Mouse (Mus musculus): ENCODE results near the gene Foxc2. TPM values are rescaled to one million over a fixed set of nuclear protein-coding genes. Genes with fewer than 3 reads are reported as not detected.
A peak's percentile ranks its signal among the peaks of the same experiment; 100 is the strongest.

Gene Foxc2
- polyA plus RNA-seq, 1 experiment from 2014 or later = 0.12 TPM

- 0 out of 2 replicates have a peak, but pooled peaks have one; percentile 2 for ATAC-seq (ENCODE audit: insufficient read depth, low FRiP score)
- Histone ChIP-seq H3K27me3 (ENCODE audit: control insufficient read depth, insufficient read depth, low read length) (peaks cover 32% of the 10 kb centered on the region), H3K9ac (ENCODE audit: low read length) (peak overlapping the region; percentile 50; the same call in 1 of the 2 replicates), H3K4me2 (ENCODE audit: low read depth, low read length) (peak overlapping the region; percentile 41; the same call in 1 of the 2 replicates), H3K4me3 (replicated peaks; ENCODE audit: low read length) (no peak overlapping the region), H3K36me3 (ENCODE audit: control insufficient read depth, insufficient read depth, low read length) (peaks cover 1% of the 10 kb centered on the region; the same call in 1 of the 2 replicates), H3K4me1 (ENCODE audit: control insufficient read depth, insufficient read depth, low read length) (peaks cover 8% of the 10 kb centered on the region; the same call in 1 of the 2 replicates), H3K9me3 (replicated peaks; ENCODE audit: control insufficient read depth, low read length) (no peaks in the 10 kb centered on the region), H3K27ac (ENCODE audit: low read length) (peak overlapping the region; percentile 34; the same call in 1 of the 2 replicates)
- WGBS = 16% methylated on average over 6 of the region's 6 CpGs
These were observed 23.8 kb upstream of the Foxc2 start for GRCm38 (mm10) chr8:121092141-121092540.

- H3K4me2 ChIP-seq (ENCODE audit: low read depth, low read length) = peak overlapping the region; percentile 41; the same call in 1 of the 2 replicates
These were observed 23.3 kb upstream of the Foxc2 start for GRCm38 (mm10) chr8:121092627-121093026.

DNA sequence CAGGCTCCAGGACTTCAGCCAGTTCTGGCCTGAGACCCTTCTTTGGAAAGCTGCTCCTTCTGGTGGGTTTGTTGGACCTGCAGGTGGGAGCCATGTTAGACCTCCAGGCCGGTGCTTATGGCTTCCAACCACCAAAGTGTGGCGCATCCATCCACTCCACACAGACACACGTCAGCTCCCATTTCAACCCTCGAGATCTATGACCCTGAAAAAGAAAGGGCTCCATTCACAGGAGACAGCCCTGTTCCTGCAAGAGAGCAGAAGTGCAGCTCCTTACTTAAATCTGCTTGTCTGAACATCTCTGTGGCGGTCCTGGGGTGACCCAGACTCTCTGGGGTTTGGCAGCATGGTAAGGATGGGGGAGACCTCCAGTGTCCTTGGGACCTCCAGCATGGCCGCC, 22.5 kb upstream of the Foxc2 start:
- H3K36me3 ChIP-seq (ENCODE audit: control insufficient read depth, insufficient read depth, low read length) = peaks cover 10% of the 10 kb centered on the region
- no peak overlapping the region for H3K4me3 ChIP-seq (replicated peaks; ENCODE audit: low read length)
- H3K4me2 ChIP-seq (ENCODE audit: low read depth, low read length) = no peak overlapping the region
- peaks cover 25% of the 10 kb centered on the region for H3K27me3 ChIP-seq (ENCODE audit: control insufficient read depth, insufficient read depth, low read length)
- no peak overlapping the region for H3K27ac ChIP-seq (ENCODE audit: low read length)
- 71% methylated on average over 6 of the region's 6 CpGs for WGBS
- no peaks in the 10 kb centered on the region for H3K9me3 ChIP-seq (replicated peaks; ENCODE audit: control insufficient read depth, low read length)
- no peak for ATAC-seq (ENCODE audit: insufficient read depth, low FRiP score)
- H3K9ac ChIP-seq (ENCODE audit: low read length) = no peak overlapping the region
- H3K4me1 ChIP-seq (ENCODE audit: control insufficient read depth, insufficient read depth, low read length) = peaks cover 8% of the 10 kb centered on the region; the same call in 1 of the 2 replicates

More at GRCm38 (mm10) chr8:121092627-121093026, 23.3 kb upstream of the Foxc2 start:
- peak; percentile 38; the same call in 1 of the 2 replicates for ATAC-seq (ENCODE audit: insufficient read depth, low FRiP score)
- peak overlapping the region; percentile 50; the same call in 1 of the 2 replicates for H3K9ac ChIP-seq (ENCODE audit: low read length)
- H3K27ac ChIP-seq (ENCODE audit: low read length) = no peak overlapping the region
- no peak overlapping the region for H3K4me3 ChIP-seq (replicated peaks; ENCODE audit: low read length)
- peaks cover 28% of the 10 kb centered on the region for H3K27me3 ChIP-seq (ENCODE audit: control insufficient read depth, insufficient read depth, low read length)
- H3K9me3 ChIP-seq (replicated peaks; ENCODE audit: control insufficient read depth, low read length) = no peaks in the 10 kb centered on the region
- WGBS = 2% methylated on average over 16 of the region's 16 CpGs
- H3K4me1 ChIP-seq (ENCODE audit: control insufficient read depth, insufficient read depth, low read length) = peaks cover 8% of the 10 kb centered on the region; the same call in 1 of the 2 replicates
- H3K36me3 ChIP-seq (ENCODE audit: control insufficient read depth, insufficient read depth, low read length) = peaks cover 5% of the 10 kb centered on the region; the same call in 1 of the 2 replicates

GRCm38 (mm10) chr8:121104049-121104818, 11.7 kb upstream of the Foxc2 start:
- Histone ChIP-seq H3K4me2 (ENCODE audit: low read depth, low read length) (no peak overlapping the region), H3K4me3 (replicated peaks; ENCODE audit: low read length) (no peak overlapping the region), H3K36me3 (ENCODE audit: control insufficient read depth, insufficient read depth, low read length) (peaks cover 11% of the 10 kb centered on the region; the same call in 1 of the 2 replicates), H3K9ac (ENCODE audit: low read length) (no peak overlapping the region), H3K9me3 (replicated peaks; ENCODE audit: control insufficient read depth, low read length) (no peaks in the 10 kb centered on the region), H3K27me3 (ENCODE audit: control insufficient read depth, insufficient read depth, low read length) (no peaks in the 10 kb centered on the region), H3K4me1 (ENCODE audit: control insufficient read depth, insufficient read depth, low read length) (peaks cover 7% of the 10 kb centered on the region), H3K27ac (ENCODE audit: low read length) (no peak overlapping the region)
- no peak for ATAC-seq (ENCODE audit: insufficient read depth, low FRiP score)
- WGBS = 50% methylated on average over 17 of the region's 17 CpGs

DNA sequence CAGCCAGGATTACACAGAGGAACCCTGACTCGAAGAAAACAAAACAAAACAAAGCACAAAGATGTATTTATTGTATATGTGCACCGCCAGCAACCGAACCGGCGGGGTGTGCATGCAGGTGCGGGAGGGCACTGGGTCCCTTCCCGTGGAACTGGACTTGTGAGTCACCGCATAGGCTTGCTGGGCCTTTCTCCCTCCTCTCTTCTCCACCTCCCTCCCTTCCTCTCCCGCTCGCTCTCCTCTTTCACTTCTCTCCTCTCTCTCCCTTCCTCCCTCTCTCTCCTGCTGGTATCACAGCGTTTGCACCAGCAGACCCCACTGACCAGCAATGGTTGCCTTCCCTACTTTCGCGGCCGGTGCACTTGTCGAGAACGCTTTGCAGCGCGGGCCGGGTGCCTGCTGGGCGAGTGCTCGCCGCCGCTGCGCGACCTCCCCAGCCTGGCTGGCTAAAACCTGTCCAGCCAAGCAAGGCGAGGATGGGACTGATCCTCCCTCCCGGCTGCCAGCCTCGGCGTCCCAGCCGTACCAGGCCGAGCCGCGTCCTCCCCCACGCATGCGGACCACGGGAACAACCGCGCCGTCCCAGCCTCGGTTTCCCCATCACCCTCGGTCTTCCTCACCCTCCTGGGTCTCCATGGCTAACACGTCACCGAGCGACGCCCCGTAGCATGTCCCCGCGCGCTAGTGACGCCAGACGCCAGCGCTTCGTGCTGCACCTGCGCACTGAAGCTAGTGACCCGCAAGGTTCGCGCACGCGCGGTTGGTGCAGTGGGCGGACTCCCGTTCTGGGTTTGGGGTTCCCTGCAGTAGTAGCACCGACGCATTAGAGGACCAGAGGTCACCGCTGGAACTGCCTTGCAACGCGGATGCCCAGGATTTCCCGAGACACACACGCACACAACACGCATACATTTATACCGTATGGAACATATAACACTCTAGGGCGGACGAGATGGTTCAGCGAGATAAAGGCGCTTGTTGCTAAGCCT, 8.0 kb upstream of the Foxc2 start, which contains the start of gene Mthfsd:
TSS of gene Mthfsd (minus strand) at position 725 of the 989 bp plus-strand sequence.
- Histone ChIP-seq H3K4me1 (ENCODE audit: control insufficient read depth, insufficient read depth, low read length) (peaks cover 7% of the 10 kb centered on the region), H3K4me2 (ENCODE audit: low read depth, low read length) (peak within 1 kb of the TSS; percentile 82), H3K36me3 (ENCODE audit: control insufficient read depth, insufficient read depth, low read length) (no peaks in the 10 kb centered on the region), H3K27ac (ENCODE audit: low read length) (peak within 1 kb of the TSS; percentile 71), H3K4me3 (replicated peaks; ENCODE audit: low read length) (peak within 1 kb of the TSS; percentile 85), H3K9ac (ENCODE audit: low read length) (peak within 1 kb of the TSS; percentile 89), H3K9me3 (replicated peaks; ENCODE audit: control insufficient read depth, low read length) (no peaks in the 10 kb centered on the region), H3K27me3 (ENCODE audit: control insufficient read depth, insufficient read depth, low read length) (no peaks in the 10 kb centered on the region)
- WGBS = 1% methylated on average over 75 of the region's 75 CpGs
- ATAC-seq (ENCODE audit: insufficient read depth, low FRiP score) = peak; percentile 93

GRCm38 (mm10) chr8:121108657-121109056, 7.3 kb upstream of the Foxc2 start:
- ATAC-seq (ENCODE audit: insufficient read depth, low FRiP score) = no peak
- Histone ChIP-seq H3K4me1 (ENCODE audit: control insufficient read depth, insufficient read depth, low read length) (peaks cover 10% of the 10 kb centered on the region), H3K27ac (ENCODE audit: low read length) (no peak overlapping the region), H3K4me2 (ENCODE audit: low read depth, low read length) (peak overlapping the region; percentile 82), H3K9me3 (replicated peaks; ENCODE audit: control insufficient read depth, low read length) (no peaks in the 10 kb centered on the region), H3K36me3 (ENCODE audit: control insufficient read depth, insufficient read depth, low read length) (no peaks in the 10 kb centered on the region), H3K4me3 (replicated peaks; ENCODE audit: low read length) (peak overlapping the region; percentile 85), H3K27me3 (ENCODE audit: control insufficient read depth, insufficient read depth, low read length) (peaks cover 3% of the 10 kb centered on the region), H3K9ac (ENCODE audit: low read length) (peak overlapping the region; percentile 89)
- 7% methylated on average over 5 of the region's 5 CpGs for WGBS

GRCm38 (mm10) chr8:121111145-121111907, 4.6 kb upstream of the Foxc2 start:
- Histone ChIP-seq H3K9me3 (replicated peaks; ENCODE audit: control insufficient read depth, low read length) (no peaks in the 10 kb centered on the region), H3K4me2 (ENCODE audit: low read depth, low read length) (no peak overlapping the region), H3K36me3 (ENCODE audit: control insufficient read depth, insufficient read depth, low read length) (no peaks in the 10 kb centered on the region), H3K4me1 (ENCODE audit: control insufficient read depth, insufficient read depth, low read length) (peaks cover 13% of the 10 kb centered on the region), H3K9ac (ENCODE audit: low read length) (no peak overlapping the region), H3K27me3 (ENCODE audit: control insufficient read depth, insufficient read depth, low read length) (peaks cover 26% of the 10 kb centered on the region), H3K4me3 (replicated peaks; ENCODE audit: low read length) (no peak overlapping the region), H3K27ac (ENCODE audit: low read length) (no peak overlapping the region)
- no peak for ATAC-seq (ENCODE audit: insufficient read depth, low FRiP score)
- 30% methylated on average over 7 of the region's 7 CpGs for WGBS

DNA sequence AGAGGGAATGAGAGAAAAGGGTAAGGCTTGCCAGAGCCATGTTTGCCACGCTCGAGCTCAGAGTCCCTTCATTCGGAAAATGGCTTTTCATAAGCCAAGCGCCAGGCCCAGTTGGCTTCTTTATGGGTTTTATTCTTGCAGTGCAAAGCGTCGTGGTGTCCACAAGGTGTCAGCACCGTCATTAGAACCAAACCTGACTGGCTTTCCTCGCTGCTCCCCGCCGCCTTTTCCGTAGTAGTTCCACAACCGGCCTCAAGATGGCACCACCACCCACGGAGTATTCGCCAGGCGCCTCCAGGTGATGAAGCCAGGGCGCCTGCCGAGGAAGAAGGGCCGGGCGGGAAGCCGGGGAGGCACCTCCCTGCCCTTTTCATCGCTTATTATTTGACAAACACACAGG, 2.7 kb upstream of the Foxc2 start:
- Histone ChIP-seq H3K4me3 (replicated peaks; ENCODE audit: low read length) (peak overlapping the region; percentile 13; the same call in 1 of the 2 replicates), H3K4me2 (ENCODE audit: low read depth, low read length) (peak overlapping the region; percentile 45), H3K36me3 (ENCODE audit: control insufficient read depth, insufficient read depth, low read length) (no peaks in the 10 kb centered on the region), H3K4me1 (ENCODE audit: control insufficient read depth, insufficient read depth, low read length) (peaks cover 19% of the 10 kb centered on the region; the same call in 1 of the 2 replicates), H3K27ac (ENCODE audit: low read length) (no peak overlapping the region), H3K27me3 (ENCODE audit: control insufficient read depth, insufficient read depth, low read length) (peaks cover 45% of the 10 kb centered on the region), H3K9ac (ENCODE audit: low read length) (no peak overlapping the region), H3K9me3 (replicated peaks; ENCODE audit: control insufficient read depth, low read length) (no peaks in the 10 kb centered on the region)
- ATAC-seq (ENCODE audit: insufficient read depth, low FRiP score) = peak; percentile 59; the same call in 1 of the 2 replicates
- WGBS = 2% methylated on average over 21 of the region's 21 CpGs

All from stomach, embryonic 16.5 days (tissue).